Mouse (Mus musculus): ENCODE data around the gene Prm3.

DNA sequence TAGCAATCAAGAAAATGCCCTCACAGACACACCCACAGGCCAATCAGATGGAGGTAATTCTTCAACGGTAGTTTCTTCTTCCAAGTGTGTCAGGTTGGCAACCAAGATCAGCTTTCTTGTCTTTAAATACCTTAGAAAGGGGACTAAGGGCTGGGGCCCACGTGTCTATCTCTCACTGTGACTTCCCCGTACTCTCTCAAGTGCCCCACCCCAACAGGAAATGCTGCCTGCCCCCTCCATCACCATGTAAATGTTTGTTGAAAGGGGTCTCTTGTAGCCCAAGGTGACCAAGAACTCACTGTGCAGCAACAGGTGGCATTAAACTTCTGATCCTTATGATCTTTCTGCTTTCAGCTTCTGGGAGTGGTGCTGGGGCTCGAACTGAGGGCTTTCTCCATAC lies 23.0 kb upstream of the Prm3 start:
- TF ChIP-seq POLR2A (IDR thresholded peaks at IDR 0.05; ENCODE audit: low read depth, low read length) (no peak), CTCF (IDR thresholded peaks at IDR 0.05; ENCODE audit: extremely low read depth, insufficient read length, insufficient replicate concordance, low read depth, low read length) (no peak)

Measured in small intestine, adult 2 months (tissue).